Mouse (Mus musculus) NIH3T3 (cell line): ENCODE measurements at regions not wholly inside any gene's neighbourhood (a gene's known extent, or its start where the extent isn't known, plus 50 kb on each side); places are given as distances from the start of the nearest gene placed in this dataset.
A peak's percentile ranks its signal among the peaks of the same experiment; 100 is the strongest.

ENCODE experiments used
- DNase-seq: peaks from one replicate; pipeline ENCODE4 v3.0.0-alpha.2; 2012; ENCODE audit warnings: low read depth

DNA sequence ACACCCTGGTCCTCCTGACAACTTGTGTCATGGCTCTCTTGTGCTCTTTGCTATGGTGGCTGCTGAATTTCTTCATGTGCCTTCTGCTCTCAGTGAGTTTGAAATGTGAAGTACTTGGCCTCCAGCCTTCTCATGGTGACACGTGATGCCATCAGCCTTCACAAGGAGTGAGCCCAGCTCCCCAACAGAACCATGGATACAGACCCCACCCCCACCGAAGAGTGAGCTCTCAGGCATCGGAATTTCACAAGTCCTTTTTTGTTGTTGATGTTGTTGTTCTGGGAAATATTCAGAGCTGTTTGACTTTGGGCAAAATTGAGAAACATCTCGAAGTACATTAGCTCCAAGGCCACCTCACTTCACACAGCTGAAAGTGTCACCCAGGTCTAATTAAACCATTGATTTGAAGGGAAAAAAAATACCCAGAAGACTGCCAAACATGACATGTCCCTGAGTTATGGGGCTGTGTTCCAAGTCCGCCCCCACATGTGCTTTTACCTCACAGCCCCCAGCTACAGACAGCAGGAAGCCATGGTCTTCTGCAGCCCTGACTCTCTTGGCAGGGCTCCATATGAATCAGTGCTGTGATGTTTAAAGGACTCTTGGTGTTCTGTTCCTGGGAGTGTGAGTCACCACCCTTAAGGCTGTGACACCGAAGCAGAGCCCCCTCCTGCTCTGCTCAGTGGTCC, 205.2 kb upstream of the A230072I06Rik start:
- peak; percentile 19 for DNase-seq

DNA sequence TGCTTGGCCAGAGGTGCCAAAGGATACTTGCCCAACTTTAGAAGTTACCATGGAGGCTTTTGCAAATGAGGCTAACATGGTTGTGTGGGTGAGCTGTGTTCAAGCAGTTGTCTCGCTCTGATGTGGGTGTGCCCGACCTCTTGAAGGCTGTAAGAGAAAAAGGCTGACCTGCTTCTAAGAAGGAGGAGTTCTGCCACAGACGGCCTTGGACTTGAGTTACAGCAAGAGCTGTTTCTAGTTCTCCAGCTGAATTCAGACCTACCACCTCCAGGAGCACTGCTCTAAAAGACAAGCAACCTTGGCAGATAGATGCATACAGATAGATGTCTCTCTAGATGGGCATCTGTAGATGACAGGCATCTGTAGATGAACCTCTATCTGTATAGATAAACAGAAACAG, 202.7 kb upstream of the A230072I06Rik start:
- DNase-seq: no peak

DNA sequence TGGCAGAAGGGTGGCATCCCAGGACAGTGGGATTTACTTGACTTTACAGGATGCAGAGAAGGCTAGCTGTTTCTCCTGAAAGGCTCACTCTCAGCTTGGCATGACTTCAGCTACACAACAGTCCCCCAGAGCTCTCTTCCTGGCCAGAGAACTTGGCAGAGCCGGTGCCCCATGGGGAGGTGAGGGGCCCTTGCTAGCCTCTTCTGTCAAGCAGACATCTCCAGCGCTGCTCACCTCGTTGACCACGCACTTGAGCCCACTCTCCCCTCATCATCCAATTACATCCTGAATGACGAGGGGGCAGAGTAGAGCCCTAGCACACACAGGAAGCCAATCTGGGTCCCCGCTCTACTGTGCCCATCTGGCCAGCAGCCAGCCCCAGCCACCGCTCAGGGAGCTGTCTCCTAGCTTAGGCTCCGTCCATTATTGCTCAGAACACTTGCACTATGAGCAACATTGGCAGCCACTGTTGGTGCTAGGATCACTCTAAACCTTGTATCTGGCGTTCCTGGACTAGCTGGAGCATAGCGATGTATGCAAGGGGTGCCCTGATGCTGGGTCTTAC, 201.7 kb upstream of the A230072I06Rik start:
- DNase-seq: no peak

DNA sequence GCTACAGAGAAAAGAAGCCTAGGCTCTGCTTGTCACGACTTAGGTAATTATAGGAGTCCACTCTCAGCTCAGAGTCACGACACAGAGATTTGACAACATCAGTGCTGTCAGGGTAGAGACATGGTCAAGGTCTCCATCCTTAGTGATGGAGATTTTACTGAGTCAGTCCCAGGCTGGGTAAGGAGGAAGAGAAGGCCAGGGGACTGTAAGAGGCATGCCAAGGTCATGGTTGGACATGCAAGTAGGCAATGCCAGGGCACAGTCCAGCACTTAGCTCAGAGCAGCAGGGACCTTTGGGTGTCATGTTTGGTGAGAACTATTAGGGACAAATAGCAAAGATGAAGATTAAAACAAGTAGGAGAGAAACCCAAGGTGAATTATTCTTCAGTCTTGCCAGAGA, 200.7 kb upstream of the A230072I06Rik start:
- no peak for DNase-seq

DNA sequence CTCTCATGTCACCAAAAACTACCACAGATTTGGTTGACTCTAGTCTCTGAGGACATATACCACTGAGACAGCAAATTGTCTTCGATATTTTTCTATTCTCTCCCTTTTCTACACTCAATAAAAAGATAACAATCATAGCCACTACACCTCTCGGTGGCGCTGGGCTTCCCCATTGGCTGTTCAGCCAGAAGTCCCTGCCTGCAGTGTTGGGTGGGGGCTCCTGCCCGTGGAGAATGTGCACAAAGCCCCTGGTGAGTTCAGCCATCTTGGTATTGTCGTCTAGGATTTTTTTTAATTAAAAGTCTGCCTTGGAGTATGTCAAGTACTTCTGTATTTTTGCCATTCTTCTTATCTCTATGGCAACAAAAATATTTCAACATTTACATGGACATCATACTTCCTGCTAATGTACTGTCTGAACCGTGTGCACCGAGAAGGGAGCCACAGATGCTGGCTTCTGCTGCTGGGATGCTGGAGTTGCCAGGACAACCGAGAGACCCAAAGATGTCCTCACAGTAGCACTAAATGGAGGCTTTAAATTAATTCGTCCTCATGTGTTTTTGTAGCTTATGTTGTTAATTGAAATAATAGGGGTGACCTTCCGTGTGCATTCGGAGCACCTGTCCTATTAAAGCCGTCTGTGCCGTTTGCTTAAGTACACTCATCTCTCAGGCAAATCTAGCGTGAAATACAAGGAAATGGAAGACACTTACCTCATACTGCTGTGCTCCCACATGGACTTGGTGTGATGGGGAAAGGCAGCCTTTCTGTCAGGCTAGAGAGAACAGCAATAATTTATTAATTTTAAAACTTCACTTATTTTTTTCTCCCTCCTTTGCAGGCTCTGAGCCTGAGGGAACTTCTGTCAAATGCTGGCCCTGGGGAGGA, 199.7 kb upstream of the A230072I06Rik start:
- no peak for DNase-seq

DNA sequence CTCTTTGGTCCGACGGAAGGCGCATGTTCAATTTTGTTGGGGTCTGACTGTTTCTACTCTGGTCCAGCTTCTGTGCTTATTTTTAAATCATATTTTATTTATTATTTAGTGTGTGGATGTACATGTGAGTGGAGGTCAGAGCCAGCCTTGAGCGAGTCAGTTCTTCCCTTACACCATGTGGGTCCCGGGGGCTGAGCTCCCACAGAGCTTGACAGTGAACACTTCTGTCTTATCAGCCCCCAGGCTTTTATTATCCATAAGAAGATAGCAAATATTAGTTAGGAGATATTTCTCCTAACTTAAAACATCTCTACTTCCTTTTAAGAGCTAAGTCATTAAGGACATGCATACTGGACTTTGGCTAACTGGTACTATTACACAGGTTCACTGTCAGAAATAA, 197.1 kb upstream of the A230072I06Rik start:
- no peak for DNase-seq

DNA sequence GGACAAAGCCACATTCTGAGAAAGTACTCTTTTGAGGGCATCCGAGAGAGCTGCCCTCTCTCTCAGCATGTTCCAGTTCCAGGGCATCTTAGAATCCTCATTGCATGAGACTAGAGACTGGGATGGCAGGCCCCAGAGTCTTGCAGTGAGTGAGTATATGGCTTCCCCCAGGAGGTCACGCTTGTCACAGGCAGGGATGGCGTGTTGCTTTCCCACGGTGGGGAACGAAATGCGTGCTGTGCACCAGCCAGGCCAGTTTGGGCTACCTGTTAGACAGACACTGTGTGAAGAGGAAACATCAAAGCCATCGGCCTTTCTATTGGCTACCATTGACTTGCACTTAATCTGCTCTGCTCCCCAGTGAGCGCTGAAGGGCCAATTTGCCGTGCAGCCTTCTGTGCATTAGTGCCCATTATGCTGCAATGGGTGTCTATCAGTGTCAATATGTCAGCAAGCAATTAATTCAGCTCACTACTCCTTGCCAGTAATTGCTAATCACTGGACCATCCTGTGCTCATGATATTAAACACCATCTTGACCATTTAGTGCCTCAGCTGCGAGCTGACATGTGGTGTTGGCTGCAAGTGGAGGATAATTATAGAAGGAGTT, 191.3 kb upstream of the A230072I06Rik start:
- no peak for DNase-seq

DNA sequence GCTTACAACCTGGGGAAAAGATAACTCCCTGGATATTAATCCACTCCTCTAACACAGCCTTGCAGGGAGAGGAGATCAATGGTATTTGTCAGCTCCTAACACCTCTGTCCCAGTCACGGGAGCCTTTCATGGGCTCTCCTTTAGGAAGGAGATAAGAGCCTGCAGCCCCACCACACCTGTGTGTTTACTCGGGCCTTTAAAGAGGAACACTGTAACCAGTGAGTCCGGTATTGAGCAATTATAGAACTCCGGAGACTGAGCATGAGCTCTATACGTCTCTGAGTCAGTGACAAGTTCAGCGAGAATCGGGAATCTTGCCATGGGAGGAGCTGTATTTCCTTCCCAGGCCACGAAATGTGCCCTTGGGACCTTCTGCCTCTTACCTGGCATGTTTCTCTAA, 178.5 kb upstream of the A230072I06Rik start:
- no peak for DNase-seq

DNA sequence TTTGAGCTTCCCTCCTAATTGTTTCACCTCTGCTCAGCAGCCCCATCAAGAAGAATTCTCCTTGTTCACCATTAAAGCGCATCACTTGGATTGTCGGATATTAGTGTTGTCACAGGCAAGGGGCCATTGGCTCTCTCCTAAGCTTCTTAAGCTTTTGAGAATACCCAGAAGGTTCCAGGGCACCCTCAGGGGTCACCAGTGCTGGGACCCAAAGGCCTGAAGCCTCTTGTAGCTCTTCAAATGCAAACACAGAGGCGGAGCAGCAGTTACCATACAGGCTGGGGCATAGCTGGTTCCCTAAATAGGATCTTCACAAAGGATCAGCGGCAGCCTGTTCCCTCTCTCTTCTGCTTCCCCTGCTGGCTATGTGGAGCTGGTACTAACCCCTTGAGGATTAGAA, 175.3 kb upstream of the A230072I06Rik start:
- DNase-seq: no peak

DNA sequence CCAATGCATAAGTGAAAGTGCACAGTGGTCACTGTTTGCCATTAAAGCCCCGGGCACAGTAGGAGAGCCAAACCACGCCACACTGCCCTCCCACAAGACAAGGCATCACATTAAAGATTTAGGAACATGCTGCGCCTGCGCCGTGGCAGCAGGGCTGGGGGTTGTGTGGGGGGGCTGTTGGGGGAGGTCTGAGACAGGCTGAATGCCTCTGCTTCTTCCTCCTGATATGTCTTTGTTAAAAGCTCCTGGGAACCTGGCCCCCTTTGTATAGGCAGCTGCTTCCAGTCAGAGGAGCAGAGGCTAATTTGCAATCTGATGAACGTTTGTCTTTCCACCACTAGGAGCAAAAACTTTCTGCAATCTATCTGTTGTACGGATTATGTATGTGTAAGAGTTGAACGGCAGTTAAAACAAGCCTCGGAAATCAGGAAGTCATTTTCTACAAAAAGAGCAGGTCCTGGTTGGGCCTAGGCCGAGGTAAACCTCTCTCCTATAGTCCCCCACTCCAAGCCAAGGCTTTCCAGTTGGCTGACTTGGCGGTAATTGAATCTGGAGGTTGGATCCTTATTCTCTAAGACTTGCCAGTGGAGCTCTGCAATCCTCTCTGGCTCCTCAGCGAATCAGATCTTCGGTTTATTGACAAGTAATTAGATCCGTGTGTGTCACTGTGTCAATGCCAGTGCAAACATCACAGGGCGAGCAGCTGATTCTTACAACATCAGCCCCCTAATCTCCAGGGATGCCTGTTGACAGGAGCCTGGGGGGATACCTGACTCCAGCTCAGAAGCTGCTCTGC, 173.3 kb upstream of the A230072I06Rik start:
- DNase-seq: peak; percentile 20

DNA sequence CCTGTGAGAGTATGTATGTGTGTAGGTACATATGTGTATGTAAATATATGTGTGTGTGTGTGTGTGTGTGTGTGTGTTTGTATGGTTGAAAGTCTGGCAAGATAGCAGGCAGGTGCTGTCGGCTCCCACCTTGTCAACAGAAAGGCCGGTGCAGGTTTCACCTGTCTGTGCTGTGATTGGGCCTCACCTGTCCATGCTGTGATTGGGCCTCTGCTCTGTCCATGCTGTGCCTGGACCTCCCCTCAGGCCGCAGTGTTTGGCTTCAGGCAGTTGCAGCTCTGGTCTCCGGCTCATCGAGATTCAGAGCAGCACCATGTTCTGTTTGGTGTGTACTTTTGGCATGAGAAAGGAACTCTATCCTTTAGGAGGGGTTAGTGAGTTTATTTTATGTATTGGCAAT, 170.0 kb upstream of the A230072I06Rik start:
- DNase-seq: no peak

DNA sequence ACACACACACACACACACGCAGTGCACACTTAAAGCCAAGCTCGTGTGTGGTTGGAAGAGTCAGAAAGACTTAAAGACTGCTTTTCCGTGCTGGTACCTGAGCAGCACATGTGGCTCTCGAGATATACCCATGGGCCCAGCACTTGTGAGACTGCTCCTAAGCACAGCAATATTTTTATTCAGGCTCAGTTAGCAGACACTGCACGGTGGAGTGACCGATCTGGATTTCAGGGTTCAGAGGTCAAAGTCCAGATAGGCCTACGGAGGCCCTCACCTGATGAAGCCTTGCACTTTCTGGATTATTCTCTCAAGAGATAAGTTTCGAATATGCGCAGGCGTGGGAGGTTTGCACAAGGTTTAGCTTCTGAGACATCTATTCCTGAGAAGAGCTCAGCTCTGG, 167.0 kb upstream of the A230072I06Rik start:
- DNase-seq: no peak

DNA sequence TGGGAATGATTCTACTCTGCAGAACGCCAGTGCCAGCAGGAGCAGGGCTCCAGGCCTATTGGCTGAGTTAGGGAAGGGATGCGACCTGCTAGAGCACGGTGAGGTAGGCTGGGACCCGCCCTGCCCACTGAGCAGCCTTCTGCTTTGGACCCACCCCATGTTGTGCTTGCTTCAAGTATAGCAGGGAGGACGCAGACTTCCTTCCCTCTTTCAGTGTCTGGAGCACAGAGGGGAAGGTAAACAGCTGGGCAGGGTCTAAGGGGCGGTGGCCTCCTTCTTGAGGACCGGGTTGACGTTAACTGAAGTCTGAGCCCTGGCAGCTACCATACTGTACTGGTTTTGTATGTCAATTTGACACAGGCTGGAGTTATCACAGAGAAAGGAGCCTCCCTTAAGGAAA, 165.6 kb upstream of the A230072I06Rik start:
- DNase-seq: no peak

DNA sequence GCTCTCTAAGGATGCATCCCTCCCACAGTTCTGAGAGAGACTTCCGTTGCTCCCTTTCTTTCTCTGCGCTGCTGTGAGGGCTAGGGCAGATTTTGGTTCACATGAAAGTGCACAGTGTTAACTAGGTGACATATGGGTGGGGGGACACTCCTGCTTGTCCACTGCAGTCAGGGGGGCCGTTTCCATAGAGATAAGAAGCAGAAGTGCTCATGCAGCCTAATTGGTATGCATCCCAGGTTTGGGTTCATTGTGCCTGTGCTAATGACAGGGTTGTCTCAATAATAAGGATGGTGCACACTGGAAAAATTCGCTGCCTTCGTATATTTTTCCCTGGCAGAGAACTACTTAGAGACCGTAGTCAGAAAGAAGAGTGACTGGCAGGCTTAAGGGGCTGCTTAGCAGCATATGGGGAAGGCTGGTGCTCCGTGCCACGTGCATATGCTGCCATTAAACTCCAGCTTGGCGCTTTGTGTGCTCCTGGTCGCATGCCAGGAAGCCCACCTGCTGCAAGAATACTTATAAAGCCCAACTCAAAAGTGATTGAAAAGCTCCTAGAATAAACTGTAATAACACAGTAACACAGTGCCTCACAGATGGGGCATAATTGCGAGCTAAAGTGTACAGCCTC, 152.1 kb upstream of the A230072I06Rik start:
- no peak for DNase-seq

DNA sequence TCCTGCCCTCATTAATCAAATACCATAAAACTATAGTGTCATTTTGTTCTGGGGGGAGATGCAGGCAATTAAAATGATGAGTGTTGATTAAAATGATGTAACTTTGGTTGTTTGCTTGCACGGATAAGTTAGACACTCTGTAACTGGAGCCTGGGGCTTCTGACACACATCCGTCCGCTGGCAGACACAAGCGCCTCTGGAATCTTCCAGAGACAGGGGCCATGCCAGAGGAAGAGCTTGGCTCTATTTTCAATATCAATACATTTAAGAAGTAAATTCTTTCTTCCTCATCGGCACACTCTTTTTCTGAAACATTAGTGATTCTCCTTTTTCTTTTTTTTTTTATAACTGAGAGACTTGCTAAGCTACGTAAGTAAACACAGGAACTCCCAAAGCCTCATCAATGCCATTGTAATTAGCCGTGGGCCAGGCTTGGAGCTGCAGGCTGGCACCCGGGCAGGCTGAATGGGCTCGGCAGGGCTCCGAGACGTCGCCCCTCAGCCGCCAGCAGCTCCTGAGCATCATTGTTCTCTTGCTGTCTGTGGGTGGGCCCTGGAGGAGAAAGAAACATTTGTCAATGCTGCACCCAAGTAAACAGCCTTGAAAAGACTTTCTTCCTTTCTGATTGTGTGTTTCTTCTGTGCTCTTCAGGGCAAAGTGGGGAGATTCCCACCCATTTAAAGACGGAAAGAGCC, 151.4 kb upstream of the A230072I06Rik start:
- DNase-seq: no peak

DNA sequence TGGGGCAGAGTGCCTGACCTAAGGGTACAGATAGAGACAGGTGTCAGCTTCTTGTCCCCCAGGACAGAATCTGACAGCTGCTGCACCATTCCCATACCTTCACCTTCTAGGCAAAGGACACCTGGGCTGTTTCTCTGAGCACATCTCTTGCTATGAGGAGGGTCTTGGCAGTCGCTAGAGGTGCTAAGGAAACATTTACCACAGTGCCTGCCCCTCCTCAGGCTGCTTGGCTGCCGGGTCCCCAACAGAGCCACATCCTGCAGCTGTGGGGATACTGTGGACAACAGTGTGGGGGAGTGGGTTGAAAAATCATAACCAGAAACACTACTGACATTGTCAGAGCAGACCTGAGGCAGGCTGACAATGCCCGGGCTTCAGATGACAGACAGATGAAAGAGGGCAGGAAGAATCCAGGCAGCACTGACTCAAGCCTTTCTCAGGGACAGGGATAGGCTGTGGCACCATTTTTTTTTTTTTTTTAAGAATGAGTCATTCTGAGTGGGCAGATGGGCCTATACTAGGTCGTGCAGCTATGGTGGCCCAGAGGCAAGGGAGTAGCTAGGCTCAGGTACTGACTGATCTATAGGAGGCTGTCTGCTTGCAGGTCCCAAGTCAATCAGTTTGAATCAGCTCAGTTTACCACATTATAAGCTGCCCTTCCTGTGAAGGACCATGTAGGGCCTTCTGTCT, 150.7 kb upstream of the A230072I06Rik start:
- no peak for DNase-seq

DNA sequence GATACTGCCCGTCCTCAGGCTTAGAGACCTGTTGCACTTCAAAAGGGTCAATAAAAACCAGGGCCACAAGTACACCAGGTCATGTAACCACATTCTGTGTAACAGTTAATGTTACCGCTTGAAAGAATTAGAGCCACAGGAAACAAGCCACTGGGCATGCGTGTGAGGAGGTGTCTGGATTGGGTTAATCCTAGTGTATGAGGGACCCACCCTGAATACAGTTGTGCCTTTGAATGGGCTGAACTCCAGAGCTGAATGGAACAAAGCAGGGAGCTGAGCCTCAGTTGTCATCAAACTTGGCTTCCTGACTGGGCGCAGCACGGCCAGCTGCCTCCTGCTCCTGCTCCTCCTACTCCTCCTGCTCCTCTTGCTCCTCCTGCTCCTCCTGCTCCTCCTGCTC, 148.0 kb upstream of the A230072I06Rik start:
- DNase-seq: peak; percentile 23

DNA sequence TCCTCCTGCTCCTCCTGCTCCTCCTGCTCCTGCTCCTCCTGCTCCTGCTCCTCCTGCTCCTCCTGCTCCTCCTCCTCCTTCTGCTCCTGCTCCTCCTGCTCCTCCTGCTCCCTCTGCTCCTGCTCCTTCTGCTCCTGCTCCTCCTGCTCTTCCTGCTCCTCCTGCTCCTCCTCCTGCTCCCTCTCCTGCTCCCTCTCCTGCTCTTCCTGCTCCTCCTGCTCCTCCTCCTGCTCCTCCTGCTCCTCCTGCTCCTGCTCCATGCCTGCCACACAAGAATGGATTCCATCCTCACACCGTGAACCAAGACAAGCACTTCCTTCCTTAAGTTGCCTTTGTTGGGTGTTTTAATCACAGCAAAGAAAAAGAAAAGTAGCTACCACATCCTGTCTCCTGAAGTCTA, 144.4 kb upstream of the A230072I06Rik start:
- DNase-seq: no peak

DNA sequence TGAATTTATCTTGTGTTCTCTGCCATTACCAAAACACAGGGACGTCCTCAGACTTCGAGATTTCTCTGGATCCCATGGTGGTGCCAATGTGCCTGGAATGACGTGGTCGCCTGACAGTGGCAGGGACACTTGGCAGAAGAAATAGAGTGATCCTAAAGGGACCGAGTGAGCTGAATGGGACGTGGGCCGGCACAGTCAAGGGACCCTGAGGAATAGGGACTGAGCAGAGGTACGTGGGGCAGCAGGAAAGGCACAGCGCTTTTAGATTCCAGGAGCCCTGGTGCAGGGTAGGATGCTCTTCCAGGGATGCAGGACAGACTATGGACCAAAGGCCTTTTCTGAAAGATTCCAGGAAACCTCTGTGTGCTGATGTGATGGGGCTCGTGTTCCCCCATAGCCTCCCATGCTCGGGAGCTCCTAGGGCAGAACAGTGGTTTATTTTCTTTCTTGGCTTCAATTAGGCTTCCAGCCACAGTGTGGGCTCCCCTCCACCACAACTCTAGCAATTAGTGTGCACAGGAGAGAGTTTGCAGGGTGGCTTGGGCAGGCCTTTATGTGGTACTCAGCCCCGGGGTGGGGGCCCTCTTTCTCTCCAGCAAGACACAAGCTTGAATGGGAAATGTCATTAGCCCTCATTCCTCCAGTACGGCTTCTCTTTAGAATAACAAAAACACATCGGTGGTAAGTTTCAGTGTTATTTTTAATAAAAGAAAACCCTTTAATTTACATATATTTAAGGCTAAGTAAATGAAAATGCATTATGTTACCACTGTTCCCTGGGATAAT, 143.0 kb upstream of the A230072I06Rik start:
- no peak for DNase-seq

DNA sequence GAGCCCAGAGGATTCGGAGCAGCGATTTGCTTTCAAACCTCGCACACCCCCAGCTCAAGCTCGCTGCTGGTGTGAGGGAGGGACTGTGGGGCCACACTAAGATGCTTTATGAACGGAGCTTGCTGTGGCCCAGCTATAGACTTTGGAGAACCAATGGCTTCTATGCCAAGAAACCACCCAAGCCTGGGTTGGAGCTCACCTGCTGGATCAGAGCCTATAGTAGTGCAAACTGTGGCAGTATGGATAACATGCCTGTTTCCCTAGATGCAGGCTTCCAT, 142.5 kb upstream of the A230072I06Rik start:
- DNase-seq: no peak
